Mouse (Mus musculus): ENCODE results near the gene Dync1i2. TPM values are rescaled to one million over a fixed set of nuclear protein-coding genes. Genes with fewer than 3 reads are reported as not detected.

Dync1i2 gene
- polyA plus RNA-seq, 1 experiment = 46.5 TPM

DNA sequence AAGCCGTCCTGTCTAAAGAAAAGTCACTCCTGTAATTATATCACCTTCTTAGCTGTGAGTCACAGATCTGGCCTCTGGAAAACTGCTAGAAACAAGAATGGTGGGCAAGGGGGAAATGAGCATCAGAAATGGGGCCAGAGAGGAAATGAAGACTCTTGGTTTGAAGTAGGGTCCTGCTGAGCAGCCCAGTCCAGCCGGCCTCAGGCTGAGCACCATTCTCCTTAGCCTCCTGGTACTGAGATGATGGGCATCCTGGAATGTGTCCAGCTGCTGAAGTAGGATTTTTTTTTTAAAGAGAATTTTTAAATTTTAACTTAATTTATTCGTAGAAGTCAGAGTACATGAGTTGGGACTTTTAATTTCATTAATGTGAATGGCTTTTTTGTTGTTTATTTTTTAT lies 93.3 kb downstream of the Dync1i2 start:
- no peaks in the 10 kb centered on the region for H3K27me3 ChIP-seq (ENCODE audit: control insufficient read depth, insufficient read depth, low read length)
- H3K27ac ChIP-seq (ENCODE audit: control insufficient read depth, insufficient read depth, low read depth, low read length) = no peak overlapping the region
- H3K36me3 ChIP-seq (ENCODE audit: control insufficient read depth, insufficient read depth, low read length) = no peaks in the 10 kb centered on the region
- H3K4me1 ChIP-seq (ENCODE audit: control insufficient read depth, insufficient read depth, low read length) = no peaks in the 10 kb centered on the region
- TF ChIP-seq POLR2A (IDR thresholded peaks at IDR 0.05; ENCODE audit: control insufficient read depth, low read depth, low read length) (no peak), CTCF (IDR thresholded peaks at IDR 0.05; ENCODE audit: control insufficient read depth, insufficient read depth, insufficient replicate concordance, low read depth, low read length) (no peak)
- no peak overlapping the region for H3K4me3 ChIP-seq (ENCODE audit: control insufficient read depth, low read depth, low read length)

DNA sequence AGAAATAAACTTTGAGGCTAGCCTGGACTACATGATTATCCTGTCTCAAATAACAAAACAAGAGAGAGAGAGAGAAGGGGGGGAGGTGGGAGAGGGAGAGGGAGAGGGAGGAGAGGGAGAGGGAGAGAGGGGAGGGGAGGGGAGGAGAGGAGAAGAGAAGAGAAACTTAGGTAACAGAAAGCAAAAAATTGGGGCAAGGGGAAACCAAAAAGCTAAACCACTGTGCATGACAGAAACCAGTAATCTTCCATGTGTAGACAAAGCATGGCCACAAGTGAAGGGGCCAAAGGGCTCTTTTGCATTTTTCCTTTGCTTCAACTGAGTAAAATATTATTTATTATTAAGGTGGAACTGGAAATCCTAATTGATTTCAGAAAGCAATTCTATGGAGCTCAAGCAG lies 94.9 kb downstream of the Dync1i2 start:
- Histone ChIP-seq H3K27ac (ENCODE audit: control insufficient read depth, insufficient read depth, low read depth, low read length) (no peak overlapping the region), H3K4me3 (ENCODE audit: control insufficient read depth, low read depth, low read length) (no peak overlapping the region), H3K27me3 (ENCODE audit: control insufficient read depth, insufficient read depth, low read length) (no peaks in the 10 kb centered on the region), H3K36me3 (ENCODE audit: control insufficient read depth, insufficient read depth, low read length) (no peaks in the 10 kb centered on the region), H3K4me1 (ENCODE audit: control insufficient read depth, insufficient read depth, low read length) (no peaks in the 10 kb centered on the region)
- TF ChIP-seq POLR2A (IDR thresholded peaks at IDR 0.05; ENCODE audit: control insufficient read depth, low read depth, low read length) (no peak), CTCF (IDR thresholded peaks at IDR 0.05; ENCODE audit: control insufficient read depth, insufficient read depth, insufficient replicate concordance, low read depth, low read length) (no peak)

DNA sequence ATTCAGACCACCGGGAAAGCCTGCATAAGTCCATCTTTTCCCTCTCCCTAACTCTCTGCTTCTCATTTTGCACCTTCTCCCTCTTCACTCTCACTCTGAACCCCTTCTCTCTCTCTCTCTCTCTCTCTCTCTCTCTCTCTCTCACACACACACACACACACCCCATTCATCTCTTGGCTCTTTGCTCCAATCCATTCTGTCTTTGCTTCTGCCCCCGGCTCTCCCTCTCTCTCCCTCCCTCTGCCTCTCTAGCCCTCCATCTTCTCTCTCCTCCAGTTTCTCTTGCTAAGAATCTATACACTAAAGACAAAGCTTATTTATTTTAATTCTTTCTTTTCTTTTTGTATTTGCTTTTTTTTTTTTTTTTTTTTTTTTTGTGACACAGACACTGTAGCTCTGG lies 98.2 kb downstream of the Dync1i2 start:
- Histone ChIP-seq H3K36me3 (ENCODE audit: control insufficient read depth, insufficient read depth, low read length) (no peaks in the 10 kb centered on the region), H3K4me1 (ENCODE audit: control insufficient read depth, insufficient read depth, low read length) (peaks cover 2% of the 10 kb centered on the region; the same call in 1 of the 2 replicates), H3K4me3 (ENCODE audit: control insufficient read depth, low read depth, low read length) (no peak overlapping the region), H3K27ac (ENCODE audit: control insufficient read depth, insufficient read depth, low read depth, low read length) (no peak overlapping the region), H3K27me3 (ENCODE audit: control insufficient read depth, insufficient read depth, low read length) (no peaks in the 10 kb centered on the region)
- TF ChIP-seq CTCF (IDR thresholded peaks at IDR 0.05; ENCODE audit: control insufficient read depth, insufficient read depth, insufficient replicate concordance, low read depth, low read length) = no peak
- no peak for TF ChIP-seq POLR2A (IDR thresholded peaks at IDR 0.05; ENCODE audit: control insufficient read depth, low read depth, low read length)

DNA sequence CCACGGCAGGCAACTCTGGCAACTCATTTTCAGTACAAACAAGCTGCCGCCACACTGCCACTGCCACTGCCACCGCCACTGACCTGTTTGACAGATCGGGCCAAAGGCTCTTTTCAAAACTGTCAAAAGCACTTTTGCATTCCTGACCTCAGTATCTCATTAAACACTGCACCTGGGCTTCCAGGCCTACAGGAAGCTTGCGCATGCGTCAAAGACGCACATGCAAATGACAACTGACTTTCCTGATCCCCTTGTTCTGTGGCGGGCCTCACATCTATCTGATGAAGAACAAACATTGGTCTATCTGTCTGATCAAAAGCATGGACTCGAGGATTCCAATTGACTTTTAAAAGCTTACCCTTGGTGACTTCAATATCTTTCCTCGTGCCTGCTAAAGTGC lies 100.6 kb downstream of the Dync1i2 start:
- Histone ChIP-seq H3K4me1 (ENCODE audit: control insufficient read depth, insufficient read depth, low read length) (peaks cover 2% of the 10 kb centered on the region; the same call in 1 of the 2 replicates), H3K27me3 (ENCODE audit: control insufficient read depth, insufficient read depth, low read length) (no peaks in the 10 kb centered on the region), H3K27ac (ENCODE audit: control insufficient read depth, insufficient read depth, low read depth, low read length) (no peak overlapping the region), H3K36me3 (ENCODE audit: control insufficient read depth, insufficient read depth, low read length) (no peaks in the 10 kb centered on the region), H3K4me3 (ENCODE audit: control insufficient read depth, low read depth, low read length) (no peak overlapping the region)
- no peak for TF ChIP-seq POLR2A (IDR thresholded peaks at IDR 0.05; ENCODE audit: control insufficient read depth, low read depth, low read length)
- TF ChIP-seq CTCF (IDR thresholded peaks at IDR 0.05; ENCODE audit: control insufficient read depth, insufficient read depth, insufficient replicate concordance, low read depth, low read length) = no peak

Other genes with a start within 250 kb of the Dync1i2 start
- 7.2 and 11.7 TPM in 2 replicates for gene Dcaf17, start 156.4 kb upstream of the Dync1i2 start, polyA plus RNA-seq (2012; rRNA removed)
- 2.1 and 2.6 TPM in 2 replicates for gene Mettl8, start 156.1 kb upstream of the Dync1i2 start, polyA plus RNA-seq (2012; rRNA removed)
- gene Cybrd1, start 93.8 kb upstream of the Dync1i2 start, polyA plus RNA-seq (2012; rRNA removed) = 1.9 and 2.5 TPM in 2 replicates
- 3.2 and 3.7 TPM in 2 replicates for gene Slc25a12, start 156.0 kb downstream of the Dync1i2 start, polyA plus RNA-seq (2012; rRNA removed)
- 12.7 and 20.1 TPM in 2 replicates for gene Hat1, start 177.3 kb downstream of the Dync1i2 start, polyA plus RNA-seq (2012; rRNA removed)
- gene Metap1d, start 241.6 kb downstream of the Dync1i2 start, polyA plus RNA-seq (2012; rRNA removed) = 11.8 and 12.9 TPM in 2 replicates